Mouse (Mus musculus) fibroblast of lung, adult 2 months (primary cell): ENCODE measurements at regions not wholly inside any gene's neighbourhood (a gene's known extent, or its start where the extent isn't known, plus 50 kb on each side); places are given as distances from the start of the nearest gene placed in this dataset.

Experiments used
- DNase-seq: peaks from one replicate; pipeline ENCODE4 v3.0.0-alpha.2; 2011; ENCODE audit warnings: low read depth

GRCm38 (mm10) chr6:111621684-111622480, 651.7 kb upstream of the Lmcd1 start:
- no peak for DNase-seq

GRCm38 (mm10) chr6:111622481-111623139, 650.9 kb upstream of the Lmcd1 start:
- DNase-seq: no peak

DNA sequence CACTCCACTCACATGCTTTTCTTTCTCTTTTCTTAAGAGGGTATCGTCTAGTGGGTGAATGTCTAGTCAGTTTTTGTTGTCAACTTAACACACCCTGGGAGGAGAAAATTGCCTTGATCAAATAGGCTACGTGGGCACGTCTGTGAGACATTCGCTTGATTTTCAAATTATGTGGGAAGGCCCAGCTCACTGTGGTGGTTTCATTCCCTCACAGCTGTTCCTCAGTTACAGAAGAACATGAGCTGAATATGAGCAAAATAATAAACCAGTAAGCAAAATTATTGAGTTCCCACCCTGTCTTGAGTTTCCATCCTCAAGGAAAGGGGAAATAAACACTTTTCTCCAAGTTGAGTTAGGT, 650.4 kb upstream of the Lmcd1 start:
- no peak for DNase-seq

GRCm38 (mm10) chr6:111625501-111625900, 648.1 kb upstream of the Lmcd1 start:
- DNase-seq: no peak

DNA sequence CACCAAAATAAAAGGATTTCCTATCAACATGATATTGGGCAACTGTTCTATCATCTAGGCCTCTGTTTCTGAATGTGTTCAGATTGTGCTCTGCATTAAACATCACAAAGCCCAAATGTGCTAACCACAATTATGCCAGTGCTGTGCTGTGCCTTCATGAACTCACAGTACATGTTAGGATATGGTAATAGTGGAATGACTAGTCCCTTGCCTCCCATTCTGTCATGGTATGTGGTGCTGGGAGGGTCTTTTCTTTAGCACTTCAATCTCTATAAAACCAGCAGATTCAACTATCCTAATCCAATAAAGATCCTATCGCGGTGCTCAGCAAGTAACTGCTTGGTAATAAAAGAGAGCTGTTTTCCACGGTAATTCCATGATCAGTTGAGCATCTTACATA, 620.8 kb upstream of the Lmcd1 start:
- no peak for DNase-seq

DNA sequence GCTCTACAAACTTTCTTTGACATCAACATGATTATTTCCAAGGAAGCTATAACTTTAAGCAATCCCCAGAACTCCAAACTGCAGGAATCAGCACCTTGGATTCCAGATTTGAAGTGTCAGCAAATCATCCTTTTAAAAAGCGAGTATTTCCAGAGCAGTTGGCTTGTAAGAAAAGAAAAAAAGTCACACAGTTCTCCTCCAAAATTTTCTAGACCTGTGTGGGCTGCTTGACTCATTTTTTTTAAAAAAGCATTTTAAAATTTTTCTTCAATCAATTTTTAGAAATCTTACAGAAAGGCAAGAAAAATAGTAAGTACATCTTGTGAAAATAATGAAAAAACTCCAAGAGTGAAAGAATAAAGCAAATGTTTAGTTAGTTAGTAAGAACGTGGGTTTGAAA, 613.6 kb upstream of the Lmcd1 start:
- no peak for DNase-seq

DNA sequence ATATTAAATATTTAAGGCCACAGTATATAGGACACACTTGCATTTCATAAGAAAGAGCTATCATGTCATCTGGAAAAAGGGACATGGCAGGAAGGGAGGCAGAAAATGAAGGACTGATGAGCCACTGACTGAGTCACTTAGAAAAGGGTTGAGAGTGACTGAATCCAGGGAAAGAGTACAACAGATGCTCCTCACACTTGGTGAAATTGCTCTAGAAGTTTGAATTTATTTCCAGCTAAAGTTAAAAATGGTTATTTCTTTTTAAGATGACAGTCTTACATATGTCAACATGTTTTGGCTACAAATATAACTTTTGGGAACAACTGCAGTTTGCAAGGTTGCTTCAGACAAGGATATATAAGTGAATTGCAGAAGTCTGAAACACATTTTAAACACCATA, 609.0 kb upstream of the Lmcd1 start:
- no peak for DNase-seq

- no peak for DNase-seq
These were observed 588.6 kb upstream of the Lmcd1 start for GRCm38 (mm10) chr6:111684911-111685310.

DNA sequence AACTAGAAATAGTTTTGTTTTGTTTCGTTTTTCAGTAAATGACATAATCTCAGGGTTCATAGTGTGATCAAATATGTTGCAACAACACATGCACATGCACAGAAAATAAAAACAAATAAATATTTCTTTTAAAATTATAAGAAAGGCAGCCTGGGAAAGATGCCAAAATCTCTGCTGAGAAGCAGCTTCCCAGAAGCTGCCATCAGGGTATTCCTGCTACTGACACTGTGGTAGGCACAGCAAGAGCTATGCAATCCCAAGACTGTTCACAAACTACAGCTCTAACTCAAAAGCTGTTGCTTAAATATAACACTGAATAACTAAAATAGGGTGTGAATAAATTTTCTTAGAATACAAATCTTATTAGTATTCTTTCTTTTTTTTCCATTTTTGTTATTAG, 570.7 kb upstream of the Lmcd1 start:
- DNase-seq: no peak

- no peak for DNase-seq
These were observed 565.3 kb upstream of the Lmcd1 start for GRCm38 (mm10) chr6:111708277-111708676.

- DNase-seq: no peak
These were observed 547.6 kb upstream of the Lmcd1 start for GRCm38 (mm10) chr6:111725969-111726368.

GRCm38 (mm10) chr6:111730381-111730780, 543.2 kb upstream of the Lmcd1 start:
- DNase-seq: no peak

- peak; percentile 51 for DNase-seq
These were observed 539.6 kb upstream of the Lmcd1 start for GRCm38 (mm10) chr6:111733926-111734325.

DNA sequence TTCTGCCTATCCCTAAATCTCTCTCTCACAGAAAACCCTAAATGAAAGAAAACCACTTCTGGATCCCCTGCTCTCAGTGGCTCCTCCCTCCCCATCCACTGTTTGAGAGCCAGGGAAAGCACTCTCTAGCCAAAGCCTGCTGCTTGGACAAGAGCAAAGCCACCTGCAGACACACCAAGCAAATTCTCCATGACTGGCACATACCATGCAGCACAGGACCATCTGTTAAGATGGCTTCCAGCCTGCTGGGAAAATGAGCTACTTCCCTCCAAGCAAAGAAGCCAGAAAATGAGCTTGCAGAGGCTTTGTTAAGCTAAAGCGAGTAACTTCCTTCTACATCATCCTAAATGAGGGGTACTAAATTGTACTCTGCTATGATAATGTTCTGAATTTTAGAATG, 534.6 kb upstream of the Lmcd1 start:
- no peak for DNase-seq

DNA sequence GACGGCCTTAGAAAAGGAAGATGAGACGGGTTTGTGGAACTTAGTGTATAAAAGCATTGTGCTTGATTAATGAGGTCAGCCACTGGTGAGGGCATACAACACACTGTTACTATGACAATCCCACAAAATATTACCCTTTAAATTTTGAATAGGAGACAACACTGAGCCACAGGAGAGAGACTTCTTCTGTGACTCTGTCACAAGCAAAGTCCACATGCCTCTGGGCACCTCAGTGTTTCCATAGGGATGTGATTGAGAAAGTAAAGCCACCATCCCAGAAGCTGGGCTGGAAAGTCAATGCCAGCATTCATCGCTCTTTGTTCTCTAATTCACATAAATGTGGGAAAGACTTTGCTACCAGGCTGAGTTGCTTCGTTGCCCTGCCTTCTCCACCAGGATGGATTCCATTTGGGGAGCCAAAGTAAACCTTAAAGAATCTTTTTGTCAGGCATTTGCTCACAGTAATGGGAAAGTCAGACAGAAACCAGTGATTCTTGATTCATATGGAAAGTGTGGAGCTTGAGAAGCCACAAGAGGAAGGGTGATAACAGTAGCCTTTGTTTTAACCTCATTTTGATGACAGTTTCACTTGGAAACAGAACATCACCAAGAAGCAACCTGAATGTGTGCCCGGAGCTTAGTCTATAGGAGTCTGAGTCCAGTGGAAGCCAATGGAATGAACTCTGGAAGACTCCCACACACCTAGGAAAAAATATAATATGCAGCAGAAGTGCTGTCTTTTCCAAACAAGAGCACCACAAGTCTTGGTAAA, 491.7 kb upstream of the Lmcd1 start:
- DNase-seq: no peak

GRCm38 (mm10) chr6:111808611-111809010, 464.9 kb upstream of the Lmcd1 start:
- DNase-seq: no peak

DNA sequence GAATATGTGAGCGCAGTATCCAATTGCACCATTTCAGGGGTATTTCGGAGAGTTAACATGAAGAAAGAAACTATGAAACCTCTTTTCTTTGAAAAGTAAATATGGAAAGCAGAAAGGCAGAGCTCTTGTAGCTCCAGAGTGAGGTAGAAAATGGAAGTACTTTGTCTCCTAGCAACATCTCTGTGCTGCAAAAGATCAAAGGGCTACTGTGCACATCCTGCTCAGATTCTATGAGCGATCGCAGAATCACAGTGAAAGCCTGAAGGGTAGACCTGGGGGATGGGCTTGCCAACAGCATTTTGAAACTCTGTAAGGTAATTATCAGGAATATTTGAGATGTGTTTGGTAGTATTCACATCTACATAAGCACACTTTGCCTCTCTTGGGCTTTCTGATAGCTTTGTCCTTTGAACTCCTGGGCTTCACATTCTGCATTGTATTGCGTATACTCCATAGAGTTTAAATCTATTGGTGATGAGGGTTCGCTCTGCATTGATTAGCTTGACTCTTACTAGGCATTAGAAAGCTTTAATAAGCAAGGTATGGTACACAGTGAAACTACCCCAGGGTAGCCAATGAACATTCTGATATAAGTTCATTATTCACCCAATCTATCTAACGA, 459.5 kb upstream of the Lmcd1 start:
- no peak for DNase-seq

- no peak for DNase-seq
These were observed 458.4 kb upstream of the Lmcd1 start for GRCm38 (mm10) chr6:111815150-111815549.

DNA sequence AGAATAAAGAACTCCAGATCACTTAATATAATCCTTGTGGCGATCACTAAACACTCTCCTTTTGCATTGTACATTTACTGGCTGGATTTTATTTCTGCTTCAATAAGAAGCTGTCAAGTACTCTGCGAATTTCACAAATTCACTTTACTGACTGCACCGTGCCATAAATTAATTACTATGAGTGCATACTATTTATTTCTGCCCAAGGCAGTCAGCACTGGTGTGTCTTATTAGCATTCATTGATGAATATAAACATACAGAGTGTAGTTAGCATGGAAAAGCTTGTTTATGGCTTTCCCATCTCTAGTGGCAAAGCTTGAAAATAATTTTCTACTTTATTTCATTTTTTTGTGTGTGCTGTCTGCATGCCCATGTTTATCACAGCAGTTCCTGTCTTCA, 453.3 kb upstream of the Lmcd1 start:
- no peak for DNase-seq

DNA sequence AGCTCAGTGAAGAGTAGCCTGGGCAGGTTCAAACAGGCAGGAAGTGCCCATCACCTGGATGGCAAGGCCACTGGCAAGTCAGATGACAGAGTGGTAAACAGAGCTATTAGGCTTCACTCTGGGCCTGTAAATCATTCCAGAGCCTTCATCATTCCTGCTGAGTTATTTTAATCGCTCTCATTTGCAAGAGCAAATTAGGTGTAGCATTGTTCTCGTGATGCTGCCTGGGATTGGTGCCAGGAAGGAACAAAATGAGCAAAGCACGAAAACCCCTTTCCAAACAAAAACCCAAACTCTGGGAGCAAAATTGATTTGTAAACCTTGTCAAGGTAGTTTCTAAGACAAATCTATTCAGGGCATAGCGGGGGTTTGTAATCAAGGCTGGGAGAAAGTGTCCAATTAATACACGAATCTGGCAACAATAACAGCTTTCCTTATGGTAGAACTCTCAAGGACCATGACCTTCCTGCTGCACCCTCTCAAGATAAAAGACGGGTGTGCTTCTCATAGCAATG, 429.2 kb upstream of the Lmcd1 start:
- DNase-seq: no peak

DNA sequence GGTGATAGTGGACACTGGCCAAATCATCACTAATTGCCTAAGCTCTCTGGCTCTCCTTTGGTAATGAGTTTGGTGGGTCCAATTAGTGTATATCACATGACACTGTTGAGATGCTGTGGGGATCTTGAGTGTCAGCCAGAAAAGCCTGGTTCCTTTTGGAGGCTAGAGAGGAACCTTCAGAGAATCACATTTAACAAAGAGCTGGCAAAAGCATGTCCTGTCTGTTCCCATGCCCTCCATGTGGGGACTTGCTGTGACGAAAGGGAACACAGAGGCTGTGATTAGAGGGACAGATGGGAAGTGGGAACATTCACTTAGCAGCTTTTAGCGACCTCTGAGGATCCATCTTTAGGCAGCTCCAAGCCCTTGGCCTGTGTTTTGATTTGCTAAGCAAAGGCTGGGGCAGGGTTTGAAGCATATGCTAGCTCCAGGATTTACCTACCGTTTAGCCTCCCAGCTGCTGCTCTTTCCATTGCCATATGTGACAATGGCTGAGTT, 407.4 kb upstream of the Lmcd1 start:
- no peak for DNase-seq

DNA sequence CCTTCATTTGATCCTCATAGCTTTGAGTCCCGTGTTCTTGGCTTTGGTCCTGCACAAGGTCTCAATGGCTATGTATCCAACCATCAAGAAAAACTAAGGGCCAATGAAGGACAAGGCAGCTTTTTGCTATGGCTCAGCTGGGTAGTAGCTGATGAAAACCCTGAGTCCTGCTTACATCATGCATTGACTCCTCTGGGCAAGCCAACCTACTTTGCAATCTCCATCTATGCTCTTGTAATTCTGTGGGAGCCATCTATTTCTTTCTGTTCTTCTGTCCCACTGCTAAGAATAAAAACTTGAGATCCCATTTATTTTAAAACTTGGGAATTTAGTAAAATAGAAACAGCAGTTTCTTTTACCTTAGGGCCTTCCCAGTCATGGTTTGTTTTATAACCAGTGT, 391.0 kb upstream of the Lmcd1 start:
- DNase-seq: no peak
